Mouse (Mus musculus) myocyte (in vitro differentiated cells): ENCODE data around the gene Zmynd11. TPM values are rescaled to one million over a fixed set of nuclear protein-coding genes. Genes with fewer than 3 reads are reported as not detected.

Source experiments
- H3K27me3 ChIP-seq: one replicate; pipeline ENCODE4 v1.6.1; 2011; ENCODE audit not compliant: control insufficient read depth, insufficient read depth, insufficient read length
- H3K36me3 ChIP-seq: one replicate; pipeline ENCODE4 v1.6.1; 2011; ENCODE audit not compliant: control insufficient read depth, insufficient read depth
- H3K4me2 ChIP-seq: one replicate; pipeline ENCODE4 v1.6.1; 2011; ENCODE audit warnings: low read depth, control low read depth
- H3K4me3 ChIP-seq: one replicate; pipeline ENCODE4 v1.5.1; 2011; ENCODE audit warnings: mild to moderate bottlenecking, control low read depth, moderate library complexity
- H3K79me2 ChIP-seq: one replicate; pipeline ENCODE4 v1.6.1; 2011; ENCODE audit not compliant: control insufficient read depth, insufficient read depth
- H3ac ChIP-seq: one replicate; pipeline ENCODE4 v1.6.1; 2011; ENCODE audit not compliant: control insufficient read depth, insufficient read length
- CEBPB ChIP-seq: IDR thresholded peaks from 2 replicates; pipeline ENCODE4 v1.6.1; 2011; ENCODE audit warnings: mild to moderate bottlenecking, moderate library complexity; ENCODE audit not compliant: poor library complexity, insufficient read depth, severe bottlenecking
- E2F4 ChIP-seq: IDR thresholded peaks from one replicate; pipeline ENCODE4 v1.6.1; 2011; ENCODE audit warnings: mild to moderate bottlenecking, control low read depth, moderate library complexity; ENCODE audit not compliant: insufficient read depth
- MAX ChIP-seq: IDR thresholded peaks from one replicate; pipeline ENCODE4 v1.6.1; 2011; ENCODE audit warnings: low read depth, mild to moderate bottlenecking, control low read depth
- MYOD1 ChIP-seq, 3 experiments: IDR thresholded peaks; one replicate each; pipeline ENCODE4 v1.6.1; 2011; ENCODE audit warnings: control low read depth in 2 of 3, low read depth in 2 of 3, mild to moderate bottlenecking in 2 of 3, moderate library complexity in 1 of 3; ENCODE audit not compliant: insufficient read length in 2 of 3, control insufficient read depth in 1 of 3
- MYOG ChIP-seq, 3 experiments: IDR thresholded peaks; one replicate each; pipeline ENCODE4 v1.6.1; 2011; ENCODE audit warnings: control low read depth in 2 of 3, low read depth in 2 of 3, mild to moderate bottlenecking in 2 of 3; ENCODE audit not compliant: insufficient read length in 2 of 3, control insufficient read depth in 1 of 3, insufficient read depth in 1 of 3
- POLR2A ChIP-seq: IDR thresholded peaks from one replicate; pipeline ENCODE4 v1.6.1; 2011; ENCODE audit warnings: low read depth, mild to moderate bottlenecking, control low read depth, moderate library complexity; ENCODE audit not compliant: insufficient read length
- POLR2AphosphoS2 ChIP-seq: IDR thresholded peaks from one replicate; pipeline ENCODE4 v1.6.1; 2011; ENCODE audit warnings: low read depth, control low read depth; ENCODE audit not compliant: insufficient read length
- REST ChIP-seq: IDR thresholded peaks from one replicate; pipeline ENCODE4 v1.6.1; 2011; ENCODE audit warnings: mild to moderate bottlenecking, control low read depth, moderate library complexity; ENCODE audit not compliant: insufficient read depth, insufficient read length
- SRF ChIP-seq: IDR thresholded peaks from one replicate; pipeline ENCODE4 v1.6.1; 2011; ENCODE audit warnings: low read depth; ENCODE audit not compliant: control insufficient read depth, insufficient read length
- TCF12 ChIP-seq: IDR thresholded peaks from one replicate; pipeline ENCODE4 v1.6.1; 2011; ENCODE audit warnings: mild to moderate bottlenecking, control low read depth; ENCODE audit not compliant: poor library complexity, insufficient read depth, severe bottlenecking
- TCF3 ChIP-seq: IDR thresholded peaks from one replicate; pipeline ENCODE4 v1.6.1; 2011; ENCODE audit warnings: low read depth, control low read depth; ENCODE audit not compliant: insufficient read length
- USF1 ChIP-seq: IDR thresholded peaks from one replicate; pipeline ENCODE4 v1.6.1; 2011; ENCODE audit warnings: low read depth, mild to moderate bottlenecking, control low read depth, moderate library complexity
- polyA plus RNA-seq: library from polyadenylated mRNA; unstranded; fragments of >200 nt; fragmentation: generic; extraction: Trizol; gene quantifications from one replicate; pipeline ENCODE4 v1.2.1, GENCODE M21; 2012; ENCODE audit warnings: missing spikeins

The Zmynd11 gene
- polyA plus RNA-seq, 1 experiment, result 39.1 TPM

DNA sequence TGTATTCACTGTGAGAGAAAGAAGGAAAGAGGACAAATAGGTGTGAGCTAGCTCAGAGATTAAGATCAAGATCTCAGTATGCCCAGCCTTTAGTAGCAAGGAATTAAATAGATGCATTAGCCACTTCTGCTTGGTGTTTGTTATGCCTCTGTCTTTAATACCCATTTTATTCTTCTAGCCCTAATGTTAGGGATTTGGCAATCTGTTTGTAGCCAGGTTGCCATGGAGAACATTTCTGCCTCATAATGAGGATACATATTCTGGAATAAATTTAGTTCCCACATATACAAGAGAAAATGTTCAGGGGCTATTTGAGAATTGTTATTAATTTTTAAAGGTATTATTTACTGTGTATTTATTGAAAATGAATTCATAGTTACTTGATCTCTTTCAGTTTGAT is 114.5 kb downstream of the Zmynd11 start:
- Histone ChIP-seq H3ac (no peak overlapping the region), H3K36me3 (peaks cover 11% of the 10 kb centered on the region), H3K4me3 (no peak overlapping the region), H3K4me2 (no peak overlapping the region), H3K79me2 (no peaks in the 10 kb centered on the region), H3K27me3 (no peaks in the 10 kb centered on the region)
- TF ChIP-seq SRF (no peak), CEBPB (no peak), POLR2A (no peak), TCF12 (no peak), REST (no peak), E2F4 (no peak), USF1 (no peak), POLR2AphosphoS2 (no peak), MAX (no peak), TCF3 (no peak), MYOG (IDR thresholded peaks at IDR 0.05; ENCODE audit: control insufficient read depth in 1 of 3, insufficient read depth in 1 of 3, insufficient read length in 2 of 3, low read depth in 2 of 3) (no peak)

GRCm38 (mm10) chr13:9649894-9650293 is 115.2 kb downstream of the Zmynd11 start:
- H3K4me3 ChIP-seq, result no peak overlapping the region
- TF ChIP-seq TCF12, result no peak
- no peak for TF ChIP-seq MYOD1 (IDR thresholded peaks at IDR 0.05; ENCODE audit: control insufficient read depth in 1 of 3, insufficient read length in 2 of 3, low read depth in 2 of 3)
- no peak for TF ChIP-seq TCF3
- TF ChIP-seq POLR2AphosphoS2, result no peak
- no peak for TF ChIP-seq USF1
- no peak for TF ChIP-seq REST
- TF ChIP-seq CEBPB, result no peak
- no peak for TF ChIP-seq POLR2A
- no peak for TF ChIP-seq SRF
- no peak for TF ChIP-seq E2F4
- no peak for TF ChIP-seq MAX
- no peak overlapping the region for H3K4me2 ChIP-seq
- no peaks in the 10 kb centered on the region for H3K27me3 ChIP-seq
- no peaks in the 10 kb centered on the region for H3K79me2 ChIP-seq
- peaks cover 17% of the 10 kb centered on the region for H3K36me3 ChIP-seq
- no peak overlapping the region for H3ac ChIP-seq

- Histone ChIP-seq H3ac (no peak overlapping the region), H3K4me2 (no peak overlapping the region), H3K4me3 (no peak overlapping the region), H3K36me3 (peaks cover 19% of the 10 kb centered on the region), H3K79me2 (no peaks in the 10 kb centered on the region), H3K27me3 (no peaks in the 10 kb centered on the region)
- TF ChIP-seq MYOG (IDR thresholded peaks at IDR 0.05; ENCODE audit: control insufficient read depth in 1 of 3, insufficient read depth in 1 of 3, insufficient read length in 2 of 3, low read depth in 2 of 3) (no peak), MAX (no peak), USF1 (no peak), POLR2AphosphoS2 (no peak), SRF (no peak), REST (no peak), POLR2A (no peak), TCF3 (no peak), CEBPB (no peak), E2F4 (no peak), TCF12 (no peak)
These were observed 116.4 kb downstream of the Zmynd11 start for GRCm38 (mm10) chr13:9648716-9649115.

- no peak overlapping the region for H3K4me2 ChIP-seq
- H3K27me3 ChIP-seq, result no peaks in the 10 kb centered on the region
- H3K36me3 ChIP-seq, result peaks cover 14% of the 10 kb centered on the region
- TF ChIP-seq POLR2AphosphoS2 (no peak), CEBPB (no peak), SRF (no peak), TCF12 (no peak), MAX (no peak), MYOD1 (IDR thresholded peaks at IDR 0.05; ENCODE audit: control insufficient read depth in 1 of 3, insufficient read length in 2 of 3, low read depth in 2 of 3) (no peak), MYOG (IDR thresholded peaks at IDR 0.05; ENCODE audit: control insufficient read depth in 1 of 3, insufficient read depth in 1 of 3, insufficient read length in 2 of 3, low read depth in 2 of 3) (no peak), USF1 (no peak), TCF3 (no peak), REST (no peak), E2F4 (no peak), POLR2A (no peak)
- H3K79me2 ChIP-seq, result no peaks in the 10 kb centered on the region
- no peak overlapping the region for H3ac ChIP-seq
- no peak overlapping the region for H3K4me3 ChIP-seq
These were observed 127.2 kb downstream of the Zmynd11 start for GRCm38 (mm10) chr13:9637949-9638348.

GRCm38 (mm10) chr13:9636505-9636904 is 128.6 kb downstream of the Zmynd11 start:
- H3K79me2 ChIP-seq, result no peaks in the 10 kb centered on the region
- H3ac ChIP-seq, result no peak overlapping the region
- H3K36me3 ChIP-seq, result peaks cover 14% of the 10 kb centered on the region
- TF ChIP-seq CEBPB, result no peak
- no peak for TF ChIP-seq POLR2A
- no peak for TF ChIP-seq TCF12
- no peak for TF ChIP-seq REST
- no peak for TF ChIP-seq TCF3
- no peak for TF ChIP-seq MYOD1 (IDR thresholded peaks at IDR 0.05; ENCODE audit: control insufficient read depth in 1 of 3, insufficient read length in 2 of 3, low read depth in 2 of 3)
- no peak for TF ChIP-seq E2F4
- TF ChIP-seq MAX, result no peak
- TF ChIP-seq USF1, result no peak
- no peak for TF ChIP-seq MYOG (IDR thresholded peaks at IDR 0.05; ENCODE audit: control insufficient read depth in 1 of 3, insufficient read depth in 1 of 3, insufficient read length in 2 of 3, low read depth in 2 of 3)
- no peak for TF ChIP-seq SRF
- no peak for TF ChIP-seq POLR2AphosphoS2
- H3K27me3 ChIP-seq, result no peaks in the 10 kb centered on the region
- no peak overlapping the region for H3K4me2 ChIP-seq
- no peak overlapping the region for H3K4me3 ChIP-seq
